Mouse (Mus musculus) limb, embryonic 14.5 days (tissue): ENCODE measurements around the gene Pear1. TPM values are rescaled to one million over a fixed set of nuclear protein-coding genes. Genes with fewer than 3 reads are reported as not detected.
A peak's percentile ranks its signal among the peaks of the same experiment; 100 is the strongest.
"Not testable (repeated sequence)": the region's sequence is repeated elsewhere in the genome, so short reads cannot be mapped to it uniquely, and the experiment has no call there.

ENCODE experiments used
- ATAC-seq: fragments of 200-750 bp; cut with Nextera tagmentation; 2 replicates; pipeline ENCODE4 v1.8.0; 2017; ENCODE audit warnings: low read depth, moderate number of reproducible peaks, moderate TSS enrichment; ENCODE audit not compliant: low FRiP score
- DNase-seq: peaks from one replicate; pipeline ENCODE4 v3.0.0-alpha.2; 2015; ENCODE audit warnings: low spot score
- H3K27ac ChIP-seq: fragments of 300-500 bp; sonication (generic); replicated peaks from 2 replicates; pipeline ENCODE4 v1.5.1; 2014; ENCODE audit warnings: low read depth, mild to moderate bottlenecking, low read length, moderate library complexity, mixed read lengths
- H3K27me3 ChIP-seq: fragments of 300-500 bp; sonication (generic); 2 replicates; pipeline ENCODE4 v1.6.1; 2014; ENCODE audit warnings: low read length, mixed read lengths; ENCODE audit not compliant: control insufficient read depth, insufficient read depth
- H3K36me3 ChIP-seq: fragments of 300-500 bp; sonication (generic); 2 replicates; pipeline ENCODE4 v1.6.1; 2014; ENCODE audit warnings: mild to moderate bottlenecking, low read length, moderate library complexity, mixed read lengths; ENCODE audit not compliant: control insufficient read depth, insufficient read depth
- H3K4me1 ChIP-seq: fragments of 300-500 bp; sonication (generic); 2 replicates; pipeline ENCODE4 v1.6.1; 2014; ENCODE audit warnings: antibody characterized with exemption, low read length, mixed read lengths; ENCODE audit not compliant: control insufficient read depth, insufficient read depth
- H3K4me2 ChIP-seq: fragments of 300-500 bp; sonication (generic); replicated peaks from 2 replicates; pipeline ENCODE4 v1.6.1; 2014; ENCODE audit warnings: low read depth, mild to moderate bottlenecking, low read length, moderate library complexity; ENCODE audit not compliant: severe bottlenecking
- H3K4me3 ChIP-seq: fragments of 300-500 bp; sonication (generic); replicated peaks from 2 replicates; pipeline ENCODE4 v1.5.1; 2014; ENCODE audit warnings: low read length
- H3K9ac ChIP-seq: fragments of 300-500 bp; sonication (generic); 2 replicates; pipeline ENCODE4 v1.6.1; 2014; ENCODE audit warnings: mild to moderate bottlenecking, low read depth, low read length, moderate library complexity; ENCODE audit not compliant: severe bottlenecking
- H3K9me3 ChIP-seq: fragments of 300-500 bp; sonication (generic); 2 replicates; pipeline ENCODE4 v1.6.1; 2016; ENCODE audit warnings: low read length; ENCODE audit not compliant: control insufficient read depth
- POLR2A ChIP-seq: fragments of 200-500 bp; IDR thresholded peaks from 2 replicates; pipeline ENCODE4 v1.8.0; 2012; ENCODE audit warnings: inconsistent platforms, mild to moderate bottlenecking, moderate library complexity, borderline replicate concordance; ENCODE audit not compliant: insufficient read depth, insufficient read length; ENCODE audit errors: extremely low read depth
- WGBS: fragments of 180-500 bp; shearing (Covaris S2); extraction: QIAGEN DNeasy Blood & Tissue Kit; methylation state at CpG from one replicate; pipeline ENCODE4 v1.1.7; 2014; 5-methylcytosine and 5-hydroxymethylcytosine counted together
- polyA plus RNA-seq, 2 experiments: library from polyadenylated mRNA; depleted of rRNA in 1 of 2; stranded (reverse) in 1 of 2; unstranded in 1 of 2; fragments of >200 nt; fragmentation: Nextera tagmentation in 1 of 2; extraction: Ambion mirVana in 1 of 2; gene quantifications; 2 replicates each; pipeline versions ENCODE4 v1.2.1 to v1.2.3; 2012 to 2014

Gene Pear1
- 47.2 and 65.4 TPM in 2 replicates for polyA plus RNA-seq (2012; rRNA removed)
- polyA plus RNA-seq (2014; fragmentation: Nextera tagmentation; extraction: Ambion mirVana): 21.5 and 27.0 TPM in 2 replicates

DNA sequence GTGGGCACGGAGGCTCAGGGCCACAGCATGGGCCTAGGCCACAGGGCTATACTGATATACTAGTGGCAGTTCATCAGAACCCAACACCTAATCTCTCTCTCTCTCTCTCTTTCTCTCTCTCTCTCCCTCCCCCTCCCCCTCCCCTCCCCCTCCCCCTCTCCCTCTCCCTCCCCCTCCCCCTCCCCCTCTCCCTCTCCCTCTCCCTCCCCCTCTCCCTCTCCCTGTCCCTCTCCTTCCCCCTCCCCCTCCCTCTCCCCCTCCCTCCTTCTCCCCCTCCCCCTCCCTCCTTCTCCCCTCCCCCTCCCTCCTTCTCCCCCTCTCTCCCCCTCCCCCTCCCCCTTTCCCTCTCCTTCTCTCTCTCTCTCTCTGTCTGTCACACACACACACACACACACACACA lies at the start of gene Pear1:
Pear1 (minus strand) TSS at position 101 of the 400 bp plus-strand sequence.
- DNase-seq, H3K4me2 ChIP-seq, H3K9me3 ChIP-seq, H3K4me3 ChIP-seq, H3K27me3 ChIP-seq, ATAC-seq, H3K36me3 ChIP-seq, H3K27ac ChIP-seq, H3K4me1 ChIP-seq, H3K9ac ChIP-seq: not testable (repeated sequence)
- 90% methylated on average over 1 of the region's 1 CpGs for WGBS

DNA sequence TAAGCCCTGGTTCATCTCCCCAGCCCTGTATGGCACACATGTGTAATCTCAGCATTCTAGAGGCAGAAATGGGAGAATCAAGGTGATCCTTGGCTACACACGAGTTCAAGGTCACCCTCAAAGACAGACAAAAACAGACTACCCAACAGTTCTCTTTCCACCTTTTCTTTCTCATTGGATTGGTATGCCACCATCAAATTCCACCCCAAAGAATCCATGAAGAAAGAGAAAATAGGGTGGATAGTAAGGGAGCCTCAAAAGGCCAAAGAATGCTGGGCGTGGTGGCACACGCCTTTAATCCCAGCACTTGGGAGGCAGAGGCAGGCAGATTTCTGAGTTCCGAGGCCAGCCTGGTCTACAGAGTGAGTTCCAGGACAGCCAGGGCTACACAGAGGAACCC lies 40.0 kb upstream of the Pear1 start:
- ATAC-seq, H3K27me3 ChIP-seq, H3K9me3 ChIP-seq, H3K27ac ChIP-seq, H3K4me2 ChIP-seq, H3K4me1 ChIP-seq, H3K4me3 ChIP-seq, H3K9ac ChIP-seq, DNase-seq: not testable (repeated sequence)
- H3K36me3 ChIP-seq: peaks cover 93% of the 10 kb centered on the region
- 91% methylated on average over 4 of the region's 4 CpGs for WGBS

DNA sequence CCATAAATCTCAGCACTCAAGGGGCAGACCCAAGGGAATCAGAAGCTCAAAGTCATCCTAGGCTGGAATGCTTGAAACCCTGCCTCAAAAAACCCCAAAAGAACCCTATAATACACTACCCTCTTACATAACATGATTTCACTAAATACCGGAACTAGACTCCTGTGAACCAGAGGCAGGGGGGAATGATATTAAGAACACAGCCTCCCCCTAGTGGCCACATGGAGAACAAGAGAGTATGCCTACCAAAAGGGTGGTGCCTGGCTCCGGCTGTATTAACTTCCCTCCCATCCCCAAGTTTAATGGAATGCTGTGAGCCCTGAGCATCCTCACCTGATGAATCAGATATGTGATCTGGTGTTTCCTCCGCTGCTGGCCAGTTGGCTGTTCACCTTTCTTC lies 35.7 kb upstream of the Pear1 start:
- peak; percentile 69; the same call in 1 of the 2 replicates for ATAC-seq
- 34% methylated on average over 3 of the region's 3 CpGs for WGBS
- no peaks in the 10 kb centered on the region for H3K27me3 ChIP-seq
- H3K4me3 ChIP-seq: no peak overlapping the region
- TF ChIP-seq POLR2A: no peak
- H3K4me1 ChIP-seq: no peaks in the 10 kb centered on the region
- H3K27ac ChIP-seq: no peak overlapping the region
- no peak overlapping the region for H3K4me2 ChIP-seq
- H3K36me3 ChIP-seq: peaks cover 81% of the 10 kb centered on the region
- no peak overlapping the region for H3K9ac ChIP-seq
- H3K9me3 ChIP-seq: no peaks in the 10 kb centered on the region
- peak; percentile 71 for DNase-seq

DNA sequence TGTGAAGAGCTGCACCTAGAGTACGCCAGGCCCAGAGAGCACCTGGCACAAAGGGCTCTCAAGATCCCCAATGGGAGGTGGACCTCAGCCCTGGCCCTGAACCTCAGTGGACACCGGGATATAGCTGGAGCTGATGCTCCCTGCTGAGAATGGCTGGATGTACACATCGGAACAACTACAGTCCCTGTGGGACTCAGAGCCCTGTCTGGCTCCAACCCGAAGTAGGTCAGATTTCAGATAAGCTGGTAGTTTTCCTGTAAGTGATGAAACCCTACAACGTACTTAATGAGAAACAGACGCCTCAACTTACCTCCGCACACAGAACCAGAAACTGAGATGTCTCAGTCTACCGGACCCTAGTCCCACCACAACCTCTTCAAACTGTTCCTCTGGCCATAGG lies 33.6 kb upstream of the Pear1 start:
- 68% methylated on average over 8 of the region's 8 CpGs for WGBS
- ATAC-seq: no peak
- no peak overlapping the region for H3K4me3 ChIP-seq
- no peak overlapping the region for H3K4me2 ChIP-seq
- no peak for TF ChIP-seq POLR2A
- DNase-seq: no peak
- no peaks in the 10 kb centered on the region for H3K27me3 ChIP-seq
- no peaks in the 10 kb centered on the region for H3K9me3 ChIP-seq
- no peaks in the 10 kb centered on the region for H3K4me1 ChIP-seq
- H3K9ac ChIP-seq: no peak overlapping the region
- no peak overlapping the region for H3K27ac ChIP-seq
- H3K36me3 ChIP-seq: peaks cover 64% of the 10 kb centered on the region

DNA sequence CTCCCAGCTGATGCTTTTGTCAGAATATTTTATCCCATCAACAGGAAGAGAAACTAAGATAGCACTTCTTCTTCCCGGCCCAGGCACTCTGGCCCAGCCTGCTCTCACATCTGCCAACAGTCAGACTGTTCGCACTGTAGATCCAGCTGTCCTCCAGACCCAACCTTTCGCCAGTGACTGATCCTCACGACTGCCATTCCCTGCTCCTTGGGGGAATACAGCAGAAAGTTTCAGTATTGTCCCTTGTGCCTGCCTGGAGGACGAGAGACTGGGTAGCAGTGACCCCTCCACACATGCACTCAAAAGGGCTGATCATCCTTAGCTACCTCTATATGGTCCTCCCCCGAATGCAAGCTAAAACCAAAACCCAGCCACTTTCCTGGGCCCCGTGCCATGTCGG lies 31.8 kb upstream of the Pear1 start:
- no peak for DNase-seq
- TF ChIP-seq POLR2A: no peak
- 84% methylated on average over 8 of the region's 8 CpGs for WGBS

More for the DNA sequence above, 31.8 kb upstream of the Pear1 start:
- no peak overlapping the region for H3K9ac ChIP-seq
- peaks cover 48% of the 10 kb centered on the region for H3K36me3 ChIP-seq
- no peak for ATAC-seq
- no peak overlapping the region for H3K4me2 ChIP-seq
- H3K4me3 ChIP-seq: no peak overlapping the region
- H3K4me1 ChIP-seq: no peaks in the 10 kb centered on the region
- H3K9me3 ChIP-seq: no peaks in the 10 kb centered on the region
- no peaks in the 10 kb centered on the region for H3K27me3 ChIP-seq
- no peak overlapping the region for H3K27ac ChIP-seq
